Mouse (Mus musculus) midbrain, postnatal 0 days (tissue): ENCODE results near the gene Fgfr1op2. TPM values are rescaled to one million over a fixed set of nuclear protein-coding genes. Genes with fewer than 3 reads are reported as not detected.
A peak's percentile ranks its signal among the peaks of the same experiment; 100 is the strongest.

Experiments
- ATAC-seq: fragments of 200-750 bp; cut with Nextera tagmentation; 2 replicates; pipeline ENCODE4 v1.8.0; 2017; ENCODE audit warnings: moderate number of reproducible peaks, mild to moderate bottlenecking, moderate TSS enrichment, moderate library complexity; ENCODE audit not compliant: low FRiP score
- DNase-seq: peaks from one replicate; pipeline ENCODE4 v3.0.0-alpha.2; 2015; ENCODE audit warnings: low spot score
- H3K27ac ChIP-seq: fragments of 300-500 bp; sonication (generic); 2 replicates; pipeline ENCODE4 v1.5.1; 2014; ENCODE audit warnings: low read depth, mild to moderate bottlenecking, low read length, mixed read lengths
- H3K27me3 ChIP-seq: fragments of 300-500 bp; sonication (generic); 2 replicates; pipeline ENCODE4 v1.6.1; 2014; ENCODE audit warnings: low read length, control low read depth, mixed read lengths; ENCODE audit not compliant: insufficient read depth
- H3K36me3 ChIP-seq: fragments of 300-500 bp; sonication (generic); 2 replicates; pipeline ENCODE4 v1.6.1; 2014; ENCODE audit warnings: low read length, control low read depth, mixed read lengths; ENCODE audit not compliant: insufficient read depth
- H3K4me1 ChIP-seq: fragments of 300-500 bp; sonication (generic); 2 replicates; pipeline ENCODE4 v1.6.1; 2014; ENCODE audit warnings: mild to moderate bottlenecking, control low read depth, antibody characterized with exemption, low read length, mixed read lengths; ENCODE audit not compliant: insufficient read depth
- H3K4me2 ChIP-seq: fragments of 300-500 bp; sonication (generic); 2 replicates; pipeline ENCODE4 v1.6.1; 2014; ENCODE audit warnings: low read depth, mild to moderate bottlenecking, low read length, mixed read lengths; ENCODE audit not compliant: poor library complexity, severe bottlenecking
- H3K4me3 ChIP-seq: fragments of 300-500 bp; sonication (generic); 2 replicates; pipeline ENCODE4 v1.5.1; 2014; ENCODE audit warnings: low read depth, mild to moderate bottlenecking, low read length, moderate library complexity
- H3K9ac ChIP-seq: fragments of 300-500 bp; sonication (generic); replicated peaks from 2 replicates; pipeline ENCODE4 v1.6.1; 2014; ENCODE audit warnings: mild to moderate bottlenecking, low read length, moderate library complexity, mixed read lengths; ENCODE audit not compliant: poor library complexity, severe bottlenecking
- H3K9me3 ChIP-seq: fragments of 300-500 bp; sonication (generic); 2 replicates; pipeline ENCODE4 v1.6.1; 2016; ENCODE audit warnings: low read length, control low read depth
- CTCF ChIP-seq: IDR thresholded peaks from 2 replicates; pipeline ENCODE4 v1.5.1; 2016; ENCODE audit warnings: antibody characterized with exemption, mild to moderate bottlenecking
- WGBS: fragments of 180-500 bp; shearing (Covaris S2); extraction: QIAGEN DNeasy Blood & Tissue Kit; methylation state at CpG from one replicate; pipeline ENCODE4 v1.1.7; 2014; 5-methylcytosine and 5-hydroxymethylcytosine counted together
- polyA plus RNA-seq: library from polyadenylated mRNA; unstranded; fragments of >200 nt; fragmentation: Nextera tagmentation; extraction: Ambion mirVana; gene quantifications from 2 replicates; pipeline ENCODE4 v1.2.1, GENCODE M21; 2015
- total RNA-seq: library from RNA; depleted of rRNA; stranded (reverse); fragments of >200 nt; gene quantifications from 2 replicates; pipeline ENCODE4 v1.2.3, GENCODE M21; 2014

The Fgfr1op2 gene
- total and polyA plus RNA-seq, 2 experiments from 2014 or later, result 20.9 to 37.7 TPM

- Histone ChIP-seq H3K36me3 (no peaks in the 10 kb centered on the region), H3K4me3 (peak overlapping the region; percentile 90), H3K4me2 (peak overlapping the region; percentile 72), H3K9me3 (no peaks in the 10 kb centered on the region), H3K27me3 (no peaks in the 10 kb centered on the region), H3K4me1 (peaks cover 5% of the 10 kb centered on the region; the same call in 1 of the 2 replicates), H3K27ac (peak overlapping the region; percentile 97), H3K9ac (peak overlapping the region; percentile 89)
- ATAC-seq (no peak), DNase-seq (peak; percentile 34)
- 10% methylated on average over 7 of the region's 7 CpGs for WGBS
- TF ChIP-seq CTCF, result no peak
These were observed 1.6 kb downstream of the Fgfr1op2 start for GRCm38 (mm10) chr6:146578586-146578985.

- Histone ChIP-seq H3K27me3 (no peaks in the 10 kb centered on the region), H3K9ac (no peak overlapping the region), H3K4me1 (peaks cover 5% of the 10 kb centered on the region; the same call in 1 of the 2 replicates), H3K36me3 (no peaks in the 10 kb centered on the region), H3K9me3 (no peaks in the 10 kb centered on the region), H3K27ac (no peak overlapping the region), H3K4me3 (no peak overlapping the region), H3K4me2 (no peak overlapping the region)
- no peak for TF ChIP-seq CTCF
- 52% methylated on average over 2 of the region's 2 CpGs for WGBS
- ATAC-seq, result no peak
- DNase-seq, result no peak
These were observed 3.5 kb downstream of the Fgfr1op2 start for GRCm38 (mm10) chr6:146580381-146580926.

- WGBS, result 83% methylated on average over 2 of the region's 2 CpGs
- no peak for ATAC-seq
These were observed 6.5 kb downstream of the Fgfr1op2 start for GRCm38 (mm10) chr6:146583366-146584046.

GRCm38 (mm10) chr6:146585134-146585533 lies 8.1 kb downstream of the Fgfr1op2 start:
- H3K4me2 ChIP-seq, result no peak overlapping the region
- H3K4me1 ChIP-seq, result no peaks in the 10 kb centered on the region
- H3K27ac ChIP-seq, result no peak overlapping the region
- no peaks in the 10 kb centered on the region for H3K27me3 ChIP-seq
- no peak overlapping the region for H3K9ac ChIP-seq
- H3K36me3 ChIP-seq, result peaks cover 14% of the 10 kb centered on the region; the same call in 1 of the 2 replicates
- 97% methylated on average over 5 of the region's 5 CpGs for WGBS
- DNase-seq (no peak), ATAC-seq (no peak)
- no peaks in the 10 kb centered on the region for H3K9me3 ChIP-seq
- no peak overlapping the region for H3K4me3 ChIP-seq
- TF ChIP-seq CTCF, result no peak

More at GRCm38 (mm10) chr6:146583366-146584046, 6.5 kb downstream of the Fgfr1op2 start:
- 0 out of 2 replicates have a peak, but pooled peaks cover 2% of the 10 kb centered on the region for H3K4me1 ChIP-seq
- H3K36me3 ChIP-seq, result peaks cover 3% of the 10 kb centered on the region; the same call in 1 of the 2 replicates
- H3K27ac ChIP-seq, result no peak overlapping the region
- H3K4me3 ChIP-seq, result no peak overlapping the region
- no peak overlapping the region for H3K9ac ChIP-seq
- no peak overlapping the region for H3K4me2 ChIP-seq
- no peak for TF ChIP-seq CTCF
- no peaks in the 10 kb centered on the region for H3K9me3 ChIP-seq
- H3K27me3 ChIP-seq, result no peaks in the 10 kb centered on the region
- no peak for DNase-seq

- no peak overlapping the region for H3K4me2 ChIP-seq
- H3K4me1 ChIP-seq, result no peaks in the 10 kb centered on the region
- peaks cover 48% of the 10 kb centered on the region for H3K36me3 ChIP-seq
- no peak overlapping the region for H3K9ac ChIP-seq
- 87% methylated on average over 4 of the region's 4 CpGs for WGBS
- DNase-seq, result no peak
- no peak overlapping the region for H3K27ac ChIP-seq
- H3K4me3 ChIP-seq, result no peak overlapping the region
- H3K27me3 ChIP-seq, result no peaks in the 10 kb centered on the region
- TF ChIP-seq CTCF, result no peak
- no peak for ATAC-seq
- no peaks in the 10 kb centered on the region for H3K9me3 ChIP-seq
These were observed 25.6 kb downstream of the Fgfr1op2 start for GRCm38 (mm10) chr6:146602601-146603000.

GRCm38 (mm10) chr6:146603651-146604050 lies 26.6 kb downstream of the Fgfr1op2 start:
- H3K9ac ChIP-seq, result no peak overlapping the region
- no peaks in the 10 kb centered on the region for H3K4me1 ChIP-seq
- ATAC-seq, result no peak
- no peaks in the 10 kb centered on the region for H3K27me3 ChIP-seq
- no peak overlapping the region for H3K27ac ChIP-seq
- H3K36me3 ChIP-seq, result peaks cover 57% of the 10 kb centered on the region
- no peak for TF ChIP-seq CTCF
- peak; percentile 7 for DNase-seq
- H3K4me3 ChIP-seq, result no peak overlapping the region
- WGBS, result 81% methylated on average over 10 of the region's 10 CpGs
- H3K9me3 ChIP-seq, result no peaks in the 10 kb centered on the region
- no peak overlapping the region for H3K4me2 ChIP-seq
